Mouse (Mus musculus) CH12.LX (cell line): ENCODE measurements at regions not wholly inside any gene's neighbourhood (a gene's known extent, or its start where the extent isn't known, plus 50 kb on each side); places are given as distances from the start of the nearest gene placed in this dataset.

Source experiments
- DNase-seq: peaks from one replicate; pipeline ENCODE4 v3.0.0-alpha.2; 2013; ENCODE audit errors: extremely low read depth
- H3K27ac ChIP-seq: 2 replicates; pipeline ENCODE4 v1.5.1; 2012; ENCODE audit warnings: low read depth, mild to moderate bottlenecking, control low read depth, moderate library complexity; ENCODE audit not compliant: insufficient read depth
- H3K27me3 ChIP-seq: replicated peaks from 2 replicates; pipeline ENCODE3; 2012; ENCODE audit warnings: inconsistent platforms
- H3K36me3 ChIP-seq, 2 experiments: replicated peaks in 1 of 2; 2 replicates each; pipeline versions ENCODE3 to v1.6.1; 2012; ENCODE audit warnings: inconsistent platforms in 1 of 2, low read length in 1 of 2, mild to moderate bottlenecking in 1 of 2, mixed read lengths in 1 of 2, moderate library complexity in 1 of 2; ENCODE audit not compliant: control insufficient read depth in 1 of 2, insufficient read depth in 1 of 2
- H3K4me1 ChIP-seq, 2 experiments: 2 replicates each; pipeline ENCODE4 v1.6.1; 2012; ENCODE audit warnings: inconsistent platforms in 1 of 2, moderate library complexity in 1 of 2; ENCODE audit not compliant: insufficient read depth in 2 of 2, control insufficient read depth in 1 of 2
- H3K4me2 ChIP-seq: 2 replicates; pipeline ENCODE4 v1.6.1; 2012; ENCODE audit warnings: low read depth, mild to moderate bottlenecking, control low read depth; ENCODE audit not compliant: poor library complexity, insufficient read depth, severe bottlenecking
- H3K4me3 ChIP-seq, 3 experiments: fragments of 150-350 bp in 1 of 3; sonication (generic) in 1 of 3; replicated peaks in 1 of 3; 2 replicates each; pipeline versions ENCODE3 to v1.5.1; 2011 to 2012; ENCODE audit warnings: low read depth in 2 of 3, low read length in 2 of 3, mild to moderate bottlenecking in 2 of 3, moderate library complexity in 2 of 3, control low read depth in 1 of 3, improper control_type of control experiment in 1 of 3, inconsistent platforms in 1 of 3, mixed read lengths in 1 of 3; ENCODE audit not compliant: poor library complexity in 1 of 3
- H3K79me2 ChIP-seq: replicated peaks from 2 replicates; pipeline ENCODE4 v1.6.1; 2012; ENCODE audit warnings: mild to moderate bottlenecking, moderate library complexity; ENCODE audit not compliant: control insufficient read depth, poor library complexity, insufficient read depth, severe bottlenecking; ENCODE audit errors: extremely low read depth
- H3K9ac ChIP-seq: 2 replicates; pipeline ENCODE4 v1.6.1; 2012; ENCODE audit warnings: low read depth, mild to moderate bottlenecking, control low read depth, moderate library complexity; ENCODE audit not compliant: insufficient read depth
- H3K9me3 ChIP-seq: replicated peaks from 2 replicates; pipeline ENCODE3; 2012; ENCODE audit warnings: low read length, inconsistent platforms, mixed read lengths
- CHD1 ChIP-seq: IDR thresholded peaks from 2 replicates; pipeline ENCODE4 v1.6.1; 2012; ENCODE audit warnings: low read depth, low read length, improper control_type of control experiment, inconsistent platforms
- CHD2 ChIP-seq: IDR thresholded peaks from 2 replicates; pipeline ENCODE4 v1.6.1; 2011; ENCODE audit warnings: low read length, improper control_type of control experiment
- E2F4 ChIP-seq: IDR thresholded peaks from 2 replicates; pipeline ENCODE4 v1.6.1; 2011; ENCODE audit warnings: low read depth, low read length, improper control_type of control experiment; ENCODE audit not compliant: insufficient replicate concordance
- ELF1 ChIP-seq: IDR thresholded peaks from 2 replicates; pipeline ENCODE4 v1.6.1; 2014; ENCODE audit warnings: low read depth, mild to moderate bottlenecking, inconsistent platforms, low read length, improper control_type of control experiment
- EP300 ChIP-seq: IDR thresholded peaks from 2 replicates; pipeline ENCODE4 v1.6.1; 2011; ENCODE audit warnings: low read length, improper control_type of control experiment
- ETS1 ChIP-seq: conservative IDR thresholded peaks from 2 replicates; pipeline ENCODE4 v1.6.1; 2012; ENCODE audit warnings: low read depth, mild to moderate bottlenecking, inconsistent platforms, low read length, improper control_type of control experiment, moderate library complexity
- GABPA ChIP-seq: IDR thresholded peaks from 2 replicates; pipeline ENCODE4 v1.6.1; 2012; ENCODE audit warnings: low read depth, low read length, improper control_type of control experiment, inconsistent platforms; ENCODE audit not compliant: insufficient replicate concordance
- IRF4 ChIP-seq: IDR thresholded peaks from 2 replicates; pipeline ENCODE4 v1.6.1; 2014; ENCODE audit warnings: low read depth, mild to moderate bottlenecking, inconsistent platforms, low read length, improper control_type of control experiment
- KAT2A ChIP-seq: IDR thresholded peaks from 2 replicates; pipeline ENCODE4 v1.6.1; 2012; ENCODE audit warnings: low read length, improper control_type of control experiment, inconsistent platforms; ENCODE audit not compliant: insufficient replicate concordance
- MAFK ChIP-seq: IDR thresholded peaks from 2 replicates; pipeline ENCODE4 v1.6.1; 2011; ENCODE audit warnings: low read length, improper control_type of control experiment; ENCODE audit not compliant: insufficient replicate concordance
- MAX ChIP-seq: IDR thresholded peaks from 2 replicates; pipeline ENCODE4 v1.6.1; 2011; ENCODE audit warnings: low read length, improper control_type of control experiment
- MAZ ChIP-seq: IDR thresholded peaks from 2 replicates; pipeline ENCODE4 v1.6.1; 2012; ENCODE audit warnings: low read depth, mild to moderate bottlenecking, inconsistent platforms, low read length, improper control_type of control experiment, moderate library complexity
- MEF2A ChIP-seq: IDR thresholded peaks from 2 replicates; pipeline ENCODE4 v1.6.1; 2014; ENCODE audit warnings: low read depth, mild to moderate bottlenecking, inconsistent platforms, low read length, improper control_type of control experiment, borderline replicate concordance
- MXI1 ChIP-seq: IDR thresholded peaks from 2 replicates; pipeline ENCODE4 v1.6.1; 2011; ENCODE audit warnings: mild to moderate bottlenecking, low read depth, low read length, improper control_type of control experiment
- MYC ChIP-seq: IDR thresholded peaks from 2 replicates; pipeline ENCODE4 v1.6.1; 2011; ENCODE audit warnings: low read depth, mild to moderate bottlenecking, improper control_type of control experiment, low read length
- NELFE ChIP-seq: IDR thresholded peaks from 2 replicates; pipeline ENCODE4 v1.6.1; 2011; ENCODE audit warnings: low read depth, low read length, improper control_type of control experiment
- NRF1 ChIP-seq: IDR thresholded peaks from 2 replicates; pipeline ENCODE4 v1.6.1; 2014; ENCODE audit warnings: low read depth, mild to moderate bottlenecking, inconsistent platforms, low read length, improper control_type of control experiment, moderate library complexity
- PAX5 ChIP-seq: IDR thresholded peaks from 2 replicates; pipeline ENCODE4 v1.6.1; 2012; ENCODE audit warnings: low read length, inconsistent platforms, mixed read lengths
- POLR2A ChIP-seq: IDR thresholded peaks from 2 replicates; pipeline ENCODE4 v1.6.1; 2011; ENCODE audit warnings: low read depth, mild to moderate bottlenecking, improper control_type of control experiment, low read length
- RAD21 ChIP-seq: IDR thresholded peaks from 2 replicates; pipeline ENCODE4 v1.6.1; 2011; ENCODE audit warnings: low read depth, mild to moderate bottlenecking, low read length, improper control_type of control experiment, moderate library complexity
- RCOR1 ChIP-seq: conservative IDR thresholded peaks from 2 replicates; pipeline ENCODE4 v1.6.1; 2012; ENCODE audit warnings: low read depth, mild to moderate bottlenecking, inconsistent platforms, low read length, improper control_type of control experiment
- SIN3A ChIP-seq: IDR thresholded peaks from 2 replicates; pipeline ENCODE4 v1.6.1; 2012; ENCODE audit warnings: low read length, improper control_type of control experiment, inconsistent platforms
- SMC3 ChIP-seq: IDR thresholded peaks from 2 replicates; pipeline ENCODE4 v1.6.1; 2011; ENCODE audit warnings: low read depth, low read length, improper control_type of control experiment
- TBP ChIP-seq: conservative IDR thresholded peaks from 2 replicates; pipeline ENCODE4 v1.6.1; 2011; ENCODE audit warnings: low read depth, low read length, improper control_type of control experiment
- UBTF ChIP-seq: IDR thresholded peaks from 2 replicates; pipeline ENCODE4 v1.6.1; 2012; ENCODE audit warnings: low read depth, mild to moderate bottlenecking, inconsistent platforms, low read length, improper control_type of control experiment, moderate library complexity
- ZKSCAN1 ChIP-seq: IDR thresholded peaks from 2 replicates; pipeline ENCODE4 v1.6.1; 2012; ENCODE audit warnings: low read depth, inconsistent platforms, low read length, improper control_type of control experiment, borderline replicate concordance
- ZMIZ1 ChIP-seq: IDR thresholded peaks from 2 replicates; pipeline ENCODE4 v1.6.1; 2012; ENCODE audit warnings: low read depth, mild to moderate bottlenecking, inconsistent platforms, low read length, improper control_type of control experiment
- ZNF384 ChIP-seq: IDR thresholded peaks from 2 replicates; pipeline ENCODE4 v1.6.1; 2012; ENCODE audit warnings: low read depth, low read length, improper control_type of control experiment, inconsistent platforms
- dilution Hi-C: fragments of 300-500 bp; cut with MboI; formaldehyde crosslinking; loops from 2 replicates; pipeline ENCODE4 v1.14.3; 2020; ENCODE audit warnings: low sequenced_read_pairs; ENCODE audit not compliant: extremely low pct_unique_long_range_greater_than_20kb, extremely low pct_ligation_motif_present
- in situ Hi-C: fragments of 300-500 bp; cut with MboI; formaldehyde crosslinking; loops from 3 replicates; pipeline ENCODE4 v1.14.3; 2019; ENCODE audit warnings: low sequenced_read_pairs, low pct_ligation_motif_present, low pct_unique_long_range_greater_than_20kb, mixed read lengths

DNA sequence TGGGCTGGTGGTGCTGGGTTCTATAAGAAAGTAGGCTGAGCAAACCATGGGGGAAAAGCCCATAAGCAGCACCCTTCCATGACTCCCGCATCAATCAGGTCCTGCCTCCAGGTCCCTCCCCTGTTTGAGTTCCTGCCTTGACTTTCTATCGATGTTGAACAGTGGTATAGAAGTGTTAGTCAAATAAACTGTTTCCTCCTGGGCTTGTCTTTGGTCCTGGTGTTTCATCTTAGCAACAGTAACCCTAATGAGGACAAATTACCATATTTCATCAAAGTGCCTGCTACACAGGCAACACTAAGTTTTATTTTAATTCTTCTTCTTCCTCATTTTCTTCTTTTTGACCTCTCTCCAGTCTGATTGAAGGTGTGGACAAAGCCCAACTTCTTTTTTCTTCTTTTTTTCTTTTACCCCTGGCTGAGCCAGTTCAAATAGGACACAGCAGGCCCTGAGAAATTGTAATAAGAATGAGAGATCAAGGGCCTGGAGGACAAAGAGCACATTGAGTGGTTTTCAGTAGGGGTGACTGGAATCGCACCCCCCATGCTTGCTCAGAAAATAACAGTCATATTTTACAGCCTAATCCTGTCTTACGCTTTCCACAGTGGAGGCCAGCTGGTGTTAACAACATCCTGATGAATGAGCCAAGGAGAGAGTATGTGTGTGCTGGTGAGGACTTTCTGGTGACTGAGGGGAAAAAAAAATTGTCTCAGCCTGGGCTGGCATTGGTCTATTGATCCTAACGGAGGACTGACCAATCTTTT, 78.1 kb upstream of the Teddm2 start:
- no peaks in the 10 kb centered on the region for H3K9me3 ChIP-seq
- dilution Hi-C loops: no loop called here

DNA sequence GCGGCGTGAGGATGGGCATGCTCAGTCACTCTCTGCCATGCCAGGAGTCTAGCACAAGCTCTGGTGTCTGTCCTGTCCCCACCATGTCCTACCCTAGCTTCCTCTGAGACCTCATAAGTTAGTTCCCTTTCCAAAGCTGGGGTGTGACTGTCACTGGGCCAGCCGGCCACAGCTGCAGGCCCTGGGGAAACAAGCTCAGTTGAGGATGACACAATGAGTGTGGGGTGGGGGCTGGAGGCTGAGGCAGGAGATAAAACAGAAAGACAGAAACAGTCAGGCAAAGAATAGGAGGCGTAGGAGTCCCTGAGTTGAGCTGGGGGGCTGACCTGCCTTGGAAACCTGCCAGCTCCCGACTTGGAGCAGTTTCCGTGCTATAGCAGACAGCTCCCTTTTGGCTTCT, 80.9 kb upstream of the Teddm2 start:
- H3K9me3 ChIP-seq: no peaks in the 10 kb centered on the region
- H3K4me3 ChIP-seq: no peak overlapping the region
- dilution Hi-C loops (no loop called here), in situ Hi-C loops (no loop called here)
- H3K79me2 ChIP-seq: no peaks in the 10 kb centered on the region
- H3K36me3 ChIP-seq: no peaks in the 10 kb centered on the region
- H3K4me1 ChIP-seq: peaks cover 0 to 19% of the 10 kb centered on the region in 2 experiments; a peak in 2 of 4 replicates
- DNase-seq: peak; percentile 8
- H3K27me3 ChIP-seq: no peaks in the 10 kb centered on the region
- H3K27ac ChIP-seq: no peak overlapping the region
- H3K9ac ChIP-seq: no peak overlapping the region
- no peak overlapping the region for H3K4me2 ChIP-seq
- TF ChIP-seq ELF1 (no peak), GABPA (no peak), RAD21 (no peak), NRF1 (no peak), ETS1 (no peak), CHD2 (no peak), MAFK (no peak), SIN3A (no peak), IRF4 (no peak), MXI1 (no peak), RCOR1 (no peak), MAX (no peak), PAX5 (no peak), NELFE (no peak)

More for the DNA sequence above, 78.1 kb upstream of the Teddm2 start:
- Histone ChIP-seq H3K9ac (no peak overlapping the region), H3K4me1 (peaks cover 0 to 19% of the 10 kb centered on the region in 2 experiments; a peak in 2 of 4 replicates), H3K36me3 (no peaks in the 10 kb centered on the region), H3K4me2 (no peak overlapping the region), H3K4me3 (no peak overlapping the region), H3K27me3 (no peaks in the 10 kb centered on the region), H3K79me2 (no peaks in the 10 kb centered on the region), H3K27ac (no peak overlapping the region)
- DNase-seq: no peak
- TF ChIP-seq CHD1 (no peak), KAT2A (no peak), ZMIZ1 (no peak), E2F4 (no peak), UBTF (no peak), ZKSCAN1 (no peak), MAZ (no peak), ETS1 (no peak), CHD2 (no peak), NELFE (no peak), MXI1 (no peak), MEF2A (no peak), SMC3 (no peak), ELF1 (no peak), EP300 (no peak), MYC (no peak), ZNF384 (no peak), POLR2A (no peak), TBP (no peak)
- in situ Hi-C loops: no loop called here
